Mouse (Mus musculus) liver, embryonic 18 days (tissue): ENCODE measurements around the gene Ranbp9. TPM values are rescaled to one million over a fixed set of nuclear protein-coding genes. Genes with fewer than 3 reads are reported as not detected.

ENCODE experiments used
- polyA plus RNA-seq: library from polyadenylated mRNA; depleted of rRNA; stranded (reverse); fragments of >200 nt; gene quantifications from 2 replicates; pipeline ENCODE4 v1.2.3, GENCODE M21; 2012; rRNA removed

Ranbp9 gene
- polyA plus RNA-seq, result 9.8 and 11.3 TPM in 2 replicates

DNA sequence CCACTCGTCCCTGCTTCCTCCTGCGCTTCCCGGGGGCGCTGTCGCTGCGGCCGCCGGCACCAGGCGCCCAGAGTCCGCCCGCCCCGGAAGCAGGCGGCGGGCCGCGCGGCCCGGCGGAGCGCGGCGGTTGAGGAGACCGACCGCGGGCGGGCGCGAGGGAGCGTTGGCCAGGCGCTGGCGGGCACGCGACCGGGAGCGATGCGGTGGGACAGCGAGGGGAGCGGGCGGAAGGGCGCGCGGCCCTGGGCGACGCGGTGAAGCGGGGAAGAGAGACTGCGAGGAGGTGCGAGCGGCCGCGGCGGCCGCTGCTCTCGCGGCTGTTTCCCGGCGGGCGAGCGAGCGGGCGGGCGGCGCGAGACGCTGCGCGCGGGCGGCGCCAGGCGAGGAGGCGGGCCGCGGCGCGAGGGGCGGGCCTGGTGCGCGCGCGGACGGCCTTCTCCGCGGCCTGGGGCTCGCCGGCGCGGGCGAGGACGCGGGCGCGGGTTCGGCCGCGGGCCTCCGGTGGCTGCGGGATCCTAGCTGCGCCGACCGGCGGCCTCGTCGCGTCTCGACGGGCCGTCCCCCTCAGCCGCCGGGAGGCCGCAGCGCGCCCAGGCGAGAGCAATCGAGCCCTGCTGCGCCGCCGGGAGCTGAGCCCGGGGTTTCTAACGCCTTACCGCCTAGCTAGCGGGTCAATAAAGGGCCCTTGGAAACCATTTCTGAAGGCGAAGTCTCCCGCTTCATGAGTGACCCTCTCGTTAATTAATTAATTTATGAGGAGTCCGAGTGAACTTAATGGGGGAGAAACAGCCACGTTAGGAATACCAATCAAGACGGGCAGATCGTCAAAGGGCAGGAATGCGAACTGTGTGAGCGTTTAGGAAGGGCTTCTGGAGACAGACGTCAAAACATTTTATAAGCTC lies at the start of gene Ranbp9:
Gene Ranbp9, minus strand, starts transcription at position 326 of the 902 bp plus-strand sequence.

DNA sequence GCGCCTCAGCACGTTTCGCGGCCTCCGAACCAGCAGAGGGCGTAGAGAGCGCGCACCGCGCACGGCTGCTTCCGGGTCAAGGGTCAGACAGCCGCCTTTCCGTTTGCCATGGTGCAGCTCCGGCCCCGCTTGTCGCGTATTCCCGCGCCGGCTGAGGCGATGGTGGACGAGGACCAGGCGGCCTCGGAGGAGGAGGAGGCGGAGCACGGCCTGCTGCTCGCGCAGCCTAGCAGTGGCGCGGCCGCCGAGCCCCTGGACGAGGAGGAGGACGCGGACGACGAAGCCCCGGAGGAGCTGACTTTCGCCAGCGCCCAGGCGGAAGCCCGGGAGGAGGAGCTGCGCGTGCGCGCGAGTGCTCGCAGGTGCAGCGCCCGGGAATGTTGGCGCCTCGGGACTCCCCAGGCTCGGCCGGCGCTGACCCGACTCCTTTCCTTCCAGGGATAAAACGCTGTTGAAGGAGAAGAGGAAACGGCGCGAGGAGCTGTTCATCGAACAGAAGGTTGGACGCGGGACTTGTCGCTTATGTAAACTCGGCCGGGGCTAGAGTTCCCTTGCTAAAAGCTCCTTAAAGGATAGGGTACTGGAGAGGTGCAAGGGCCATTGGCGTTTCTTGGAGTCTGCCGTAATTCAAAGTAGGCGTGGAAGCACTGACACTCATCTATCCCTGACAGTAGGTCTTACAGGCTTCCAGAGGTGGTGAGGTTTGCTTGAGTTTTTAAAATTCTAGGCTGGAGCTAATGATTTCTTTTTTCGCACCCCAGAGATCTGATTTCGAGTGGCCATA lies 82.6 kb downstream of the Ranbp9 start, which contains the start of gene Nol7:
Gene Nol7, plus strand, starts transcription at position 94 of the 784 bp plus-strand sequence.

DNA sequence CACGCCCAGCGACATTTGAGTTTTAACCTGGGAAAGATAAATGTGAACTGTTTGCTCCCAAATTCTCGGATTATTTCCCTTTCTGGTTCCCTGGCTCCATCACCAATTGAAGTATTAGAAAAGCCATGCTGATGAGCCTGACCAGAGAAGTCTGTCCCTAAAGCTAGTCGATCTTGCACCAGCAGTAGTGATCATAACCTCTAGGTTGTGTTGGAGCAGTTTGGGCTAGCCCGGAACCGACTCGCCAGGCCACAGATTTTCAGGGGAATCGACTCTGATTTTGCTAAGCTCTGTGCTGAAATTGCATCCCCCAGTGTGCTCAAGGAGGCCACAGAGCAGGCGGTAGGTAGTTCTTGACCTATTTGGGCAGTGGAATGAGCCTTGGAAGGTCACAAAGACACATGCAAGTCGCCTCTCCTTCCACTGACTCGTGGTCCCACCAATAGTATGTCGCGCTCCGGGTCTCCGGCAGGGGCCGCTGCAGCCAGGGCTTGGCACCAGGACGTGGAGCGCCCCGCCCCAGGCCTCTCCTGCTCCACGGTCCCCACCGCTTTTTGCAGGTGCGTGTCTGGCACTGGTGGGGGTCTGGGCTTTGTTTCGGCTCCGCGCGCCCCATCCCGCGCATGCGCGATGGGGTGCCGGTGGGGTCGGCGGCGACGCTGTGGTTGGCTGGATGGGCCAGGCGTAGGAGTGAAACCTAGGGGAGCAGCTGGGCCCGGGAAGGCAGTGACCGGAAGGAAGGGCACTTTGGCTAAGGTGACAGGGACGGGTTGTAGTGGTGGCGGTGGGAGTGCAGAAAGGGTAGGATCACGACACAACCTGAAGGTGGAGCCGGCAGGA lies 115.9 kb downstream of the Ranbp9 start, which contains the start of gene Sirt5:
Gene Sirt5, plus strand, starts transcription at position 512 of the 840 bp plus-strand sequence.

Other genes starting within 250 kb of the Ranbp9 start
- 1.00 and 1.7 TPM in 2 replicates for gene Gfod1, start 177.1 kb downstream of the Ranbp9 start, polyA plus RNA-seq
- 6.4 and 6.8 TPM in 2 replicates for gene Sirt5, start 115.8 kb downstream of the Ranbp9 start, polyA plus RNA-seq
- 55.1 and 60.3 TPM in 2 replicates for gene Nol7, start 82.9 kb downstream of the Ranbp9 start, polyA plus RNA-seq
- gene Mcur1, start 78.9 kb upstream of the Ranbp9 start, polyA plus RNA-seq, result 5.8 and 7.0 TPM in 2 replicates
- 0.01 TPM in 1 of 2 replicates, not detected in the other for gene Rnf182, start 134.4 kb upstream of the Ranbp9 start, polyA plus RNA-seq